Mouse (Mus musculus) embryonic fibroblast, embryonic 13.5 days (primary cell): ENCODE measurements around the gene Nfib. TPM values are rescaled to one million over a fixed set of nuclear protein-coding genes. Genes with fewer than 3 reads are reported as not detected.

Experiments
- H3K27ac ChIP-seq: 2 replicates; pipeline ENCODE4 v1.5.1; 2012; ENCODE audit warnings: low read length, control low read depth, inconsistent platforms; ENCODE audit not compliant: insufficient read depth
- H3K4me1 ChIP-seq: 2 replicates; pipeline ENCODE4 v1.6.1; 2011; ENCODE audit warnings: low read length; ENCODE audit not compliant: control insufficient read depth, insufficient read depth
- H3K4me3 ChIP-seq: 2 replicates; pipeline ENCODE4 v1.5.1; 2011; ENCODE audit warnings: mild to moderate bottlenecking, control low read depth, low read length; ENCODE audit not compliant: insufficient read depth
- CTCF ChIP-seq: IDR thresholded peaks from 2 replicates; pipeline ENCODE4 v1.5.1; 2011; ENCODE audit warnings: mild to moderate bottlenecking, control low read depth, low read length, moderate library complexity, borderline replicate concordance; ENCODE audit not compliant: insufficient read depth
- POLR2A ChIP-seq: IDR thresholded peaks from 2 replicates; pipeline ENCODE4 v1.6.1; 2011; ENCODE audit warnings: low read depth, mild to moderate bottlenecking, control low read depth, low read length, moderate library complexity
- polyA plus RNA-seq: library from polyadenylated mRNA; stranded (reverse); fragments of >200 nt; gene quantifications from 2 replicates; pipeline ENCODE4 v1.2.4, GENCODE M21; 2011; ENCODE audit warnings: low read depth; ENCODE audit not compliant: missing spikeins, insufficient read length

The Nfib gene
- polyA plus RNA-seq, 1 experiment, result 69.5 TPM

- Histone ChIP-seq H3K27ac (no peak overlapping the region), H3K4me3 (no peak overlapping the region), H3K4me1 (no peaks in the 10 kb centered on the region)
- TF ChIP-seq POLR2A (no peak), CTCF (no peak)
Measured at GRCm38 (mm10) chr4:82573291-82573605, 132.3 kb downstream of the Nfib start.

- Histone ChIP-seq H3K27ac (no peak overlapping the region), H3K4me1 (no peaks in the 10 kb centered on the region), H3K4me3 (no peak overlapping the region)
- TF ChIP-seq POLR2A (no peak), CTCF (no peak)
Measured at GRCm38 (mm10) chr4:82572410-82573290, 132.9 kb downstream of the Nfib start.

DNA sequence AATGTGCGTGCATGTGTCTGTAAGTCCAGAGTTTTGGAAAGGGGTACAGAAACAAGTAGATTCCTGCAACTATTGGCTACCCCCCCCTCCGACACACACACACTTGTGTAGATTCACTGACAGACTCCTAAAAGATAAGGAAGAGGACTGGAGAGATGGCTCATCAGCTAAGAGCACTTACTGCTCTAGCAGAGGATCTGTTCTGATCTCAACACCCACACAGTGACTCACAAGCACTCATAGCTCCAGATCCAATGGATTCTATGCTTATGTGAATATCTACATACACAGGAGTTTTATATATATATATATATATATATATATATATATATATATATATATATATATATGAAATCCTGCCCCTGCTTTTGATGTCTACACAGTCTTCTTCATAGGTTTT lies 146.7 kb downstream of the Nfib start:
- H3K4me3 ChIP-seq, result no peak overlapping the region
- no peak for TF ChIP-seq CTCF
- no peak for TF ChIP-seq POLR2A
- no peak overlapping the region for H3K27ac ChIP-seq
- H3K4me1 ChIP-seq, result peaks cover 3% of the 10 kb centered on the region

DNA sequence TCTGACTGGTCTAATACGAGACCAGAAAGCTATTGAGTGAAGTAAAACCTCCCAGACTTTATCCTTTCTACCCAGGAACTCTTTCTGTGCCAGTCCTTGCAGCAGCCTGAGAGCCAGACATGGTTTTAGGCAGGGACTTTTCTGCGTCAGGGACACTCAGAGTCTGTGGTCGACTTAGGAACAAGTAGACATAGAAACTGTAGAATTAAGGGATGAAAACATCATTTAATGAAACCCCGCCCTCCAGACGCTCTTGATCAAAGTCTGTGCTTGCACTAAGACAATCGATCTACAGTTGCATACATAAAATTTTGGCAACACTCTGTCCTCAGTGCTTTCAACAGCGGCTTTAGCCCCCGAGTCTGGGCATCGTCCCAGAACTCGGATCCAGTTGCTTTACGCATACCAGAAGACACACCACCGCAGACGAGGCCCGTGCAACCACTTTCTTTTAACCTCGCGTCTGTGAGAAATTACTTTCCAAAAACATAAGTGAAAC lies 149.8 kb downstream of the Nfib start:
- H3K27ac ChIP-seq, result peak overlapping the region; percentile 92
- TF ChIP-seq CTCF, result no peak
- no peak for TF ChIP-seq POLR2A
- H3K4me3 ChIP-seq, result peak overlapping the region; percentile 9; the same call in 1 of the 2 replicates
- peaks cover 8% of the 10 kb centered on the region for H3K4me1 ChIP-seq

GRCm38 (mm10) chr4:82553658-82554057 lies 151.9 kb downstream of the Nfib start:
- Histone ChIP-seq H3K4me1 (peaks cover 12% of the 10 kb centered on the region), H3K27ac (no peak overlapping the region)
- TF ChIP-seq CTCF, result no peak
- TF ChIP-seq POLR2A, result no peak

GRCm38 (mm10) chr4:82552238-82552637 lies 153.3 kb downstream of the Nfib start:
- peaks cover 12% of the 10 kb centered on the region for H3K4me1 ChIP-seq
- no peak overlapping the region for H3K4me3 ChIP-seq
- TF ChIP-seq CTCF, result no peak
- no peak for TF ChIP-seq POLR2A
- 0 out of 2 replicates have a peak overlapping the region, but pooled peaks have one; percentile 1 for H3K27ac ChIP-seq

More at GRCm38 (mm10) chr4:82553658-82554057, 151.9 kb downstream of the Nfib start:
- no peak overlapping the region for H3K4me3 ChIP-seq

GRCm38 (mm10) chr4:82549762-82550380 lies 155.7 kb downstream of the Nfib start:
- H3K4me3 ChIP-seq, result no peak overlapping the region
- no peak for TF ChIP-seq CTCF
- no peak for TF ChIP-seq POLR2A
- peaks cover 9% of the 10 kb centered on the region for H3K4me1 ChIP-seq
- no peak overlapping the region for H3K27ac ChIP-seq

- TF ChIP-seq POLR2A (no peak), CTCF (no peak)
- peaks cover 9% of the 10 kb centered on the region for H3K4me1 ChIP-seq
- no peak overlapping the region for H3K27ac ChIP-seq
Measured at GRCm38 (mm10) chr4:82548247-82548646, 157.3 kb downstream of the Nfib start.

GRCm38 (mm10) chr4:82543936-82544335 lies 161.6 kb downstream of the Nfib start:
- H3K27ac ChIP-seq, result no peak overlapping the region
- H3K4me1 ChIP-seq, result no peaks in the 10 kb centered on the region
- H3K4me3 ChIP-seq, result no peak overlapping the region
- TF ChIP-seq POLR2A (no peak), CTCF (no peak)

More at GRCm38 (mm10) chr4:82548247-82548646, 157.3 kb downstream of the Nfib start:
- H3K4me3 ChIP-seq, result no peak overlapping the region

- no peaks in the 10 kb centered on the region for H3K4me1 ChIP-seq
- no peak overlapping the region for H3K27ac ChIP-seq
- no peak overlapping the region for H3K4me3 ChIP-seq
- no peak for TF ChIP-seq CTCF
- TF ChIP-seq POLR2A, result no peak
Measured at GRCm38 (mm10) chr4:82543398-82543740, 162.2 kb downstream of the Nfib start.
